ENCODE assay signal across 28 mouse cellular contexts in genomic region chr9:77385611-77386010, GRCm38 (mm10). TPM values are rescaled to one million over a fixed set of nuclear protein-coding genes. Genes with fewer than 3 reads are reported as not detected.
A peak's percentile ranks its signal among the peaks of the same experiment; 100 is the strongest.
DNase-seq lines count a peak whose midpoint lies in the region; ATAC-seq lines count a peak whose summit lies in the region.
"Had no signal": no experiment of that assay in that cellular context is flagged by ENCODE, and none has a peak within 500 bp of the region (broad histone marks: within the 10 kb centered on the region; RNA-seq: fewer than 3 reads in every experiment).

No protein-coding gene starts in this region.

- H3K4me2 ChIP-seq in heart, embryonic 14.5 days (ENCODE audit: low read length): peak overlapping the region; percentile 63
- H3K4me2 ChIP-seq in midbrain, embryonic 11.5 days: no peak overlapping the region
- no peak overlapping the region for H3K4me2 ChIP-seq in midbrain, embryonic 15.5 days
- H3K4me2 ChIP-seq: forebrain, embryonic 15.5 days; hindbrain, embryonic 15.5 days; liver, embryonic 11.5 days; midbrain, embryonic 12.5 days had no signal

- no peaks in the 10 kb centered on the region for H3K27me3 ChIP-seq in heart, embryonic 14.5 days (ENCODE audit: control insufficient read depth, insufficient read depth, low read length)
- no peaks in the 10 kb centered on the region for H3K27me3 ChIP-seq in midbrain, embryonic 11.5 days (ENCODE audit: control insufficient read depth, insufficient read depth, low read length)
- no peaks in the 10 kb centered on the region for H3K27me3 ChIP-seq in midbrain, embryonic 15.5 days (replicated peaks)
- H3K27me3 ChIP-seq: forebrain, embryonic 15.5 days; hindbrain, embryonic 15.5 days; midbrain, embryonic 12.5 days had no signal

- peak overlapping the region; percentile 44; the same call in 1 of the 2 replicates for H3K9ac ChIP-seq in heart, embryonic 14.5 days (ENCODE audit: low read length)
- no peak overlapping the region for H3K9ac ChIP-seq in midbrain, embryonic 11.5 days (ENCODE audit: low read length)
- H3K9ac ChIP-seq in midbrain, embryonic 15.5 days: no peak overlapping the region
- H3K9ac ChIP-seq: forebrain, embryonic 15.5 days; hindbrain, embryonic 15.5 days; liver, postnatal 0 days; midbrain, embryonic 12.5 days had no signal

- H3K4me3 ChIP-seq in heart, embryonic 14.5 days (ENCODE audit: control insufficient read depth in 1 of 2, insufficient read depth in 1 of 2, low read depth in 1 of 2, low read length in 2 of 2): peak overlapping the region; percentile 20 to 26; a peak in 3 of 4 replicates
- no peak overlapping the region for H3K4me3 ChIP-seq in midbrain, embryonic 11.5 days (ENCODE audit: low read depth, low read length)
- no peak overlapping the region for H3K4me3 ChIP-seq in midbrain, embryonic 15.5 days
- H3K4me3 ChIP-seq: embryonic facial prominence, embryonic 10.5 days; forebrain, embryonic 15.5 days; hindbrain, embryonic 15.5 days; midbrain, embryonic 12.5 days had no signal

- 0 out of 2 replicates have a peak, but pooled peaks have one; percentile 15 for ATAC-seq in heart, embryonic 14.5 days (ENCODE audit: insufficient number of reproducible peaks, insufficient read depth, low FRiP score, low read depth)
- ATAC-seq in midbrain, embryonic 11.5 days (ENCODE audit: low FRiP score): no peak
- no peak for ATAC-seq in midbrain, embryonic 15.5 days (replicated peaks)
- ATAC-seq: activated CD4-positive, CD25-positive, alpha-beta regulatory T cell, adult 4 months; forebrain, embryonic 15.5 days; liver, postnatal 0 days had no signal

- H3K36me3 ChIP-seq in heart, embryonic 14.5 days (ENCODE audit: control insufficient read depth, insufficient read depth, low read length): no peaks in the 10 kb centered on the region
- no peaks in the 10 kb centered on the region for H3K36me3 ChIP-seq in midbrain, embryonic 11.5 days (ENCODE audit: control insufficient read depth, insufficient read depth, low read length)
- H3K36me3 ChIP-seq in midbrain, embryonic 15.5 days (replicated peaks): no peaks in the 10 kb centered on the region
- H3K36me3 ChIP-seq: embryonic facial prominence, embryonic 10.5 days; forebrain, embryonic 15.5 days; hindbrain, embryonic 15.5 days; midbrain, embryonic 12.5 days had no signal

- DNase-seq in gastrocnemius, postnatal 10 days: peak; percentile 10
- DNase-seq in gastrocnemius, postnatal 14 days: no peak
- DNase-seq in heart, adult 8-10 months (ENCODE audit: low spot score): no peak
- peak; percentile 59 for DNase-seq in midbrain, embryonic 11.5 days (ENCODE audit: low spot score, missing footprints)
- DNase-seq in testis, postnatal 10 days (ENCODE audit: low spot score): peak; percentile 40
- no peak for DNase-seq in retina, postnatal 1 day
- DNase-seq: adrenal gland, postnatal 14 days; cerebellum, adult 2 months; gastrocnemius, postnatal 25 days; kidney, adult 11 months; kidney, postnatal 4 days; liver, postnatal 0 days; lung, postnatal 14 days; thymus, adult 18-20 months; thymus, postnatal 36 days had no signal

- WGBS in heart, embryonic 14.5 days: 48% methylated on average over 12 of the region's 12 CpGs
- WGBS in midbrain, embryonic 11.5 days: 91% methylated on average over 12 of the region's 12 CpGs
- 90% methylated on average over 12 of the region's 12 CpGs for WGBS in midbrain, embryonic 15.5 days

- intact Hi-C loops in gastrocnemius, postnatal 14 days (cut with DNase I; ENCODE audit: low total_unique reads): no loop called here

- no peaks in the 10 kb centered on the region for H3K9me3 ChIP-seq in heart, embryonic 14.5 days (ENCODE audit: control insufficient read depth, low read length)
- no peaks in the 10 kb centered on the region for H3K9me3 ChIP-seq in midbrain, embryonic 11.5 days (ENCODE audit: control insufficient read depth, low read length)
- no peaks in the 10 kb centered on the region for H3K9me3 ChIP-seq in midbrain, embryonic 15.5 days
- H3K9me3 ChIP-seq: embryonic facial prominence, embryonic 10.5 days; forebrain, embryonic 15.5 days; hindbrain, embryonic 15.5 days; midbrain, embryonic 12.5 days had no signal

- H3K4me1 ChIP-seq in heart, embryonic 14.5 days (ENCODE audit: control insufficient read depth in 2 of 2, insufficient read depth in 2 of 2, low read length in 2 of 2): peaks cover 5 to 6% of the 10 kb centered on the region in 2 experiments; a peak in 2 of 4 replicates
- H3K4me1 ChIP-seq in midbrain, embryonic 11.5 days (ENCODE audit: control insufficient read depth, insufficient read depth, low read length): no peaks in the 10 kb centered on the region
- no peaks in the 10 kb centered on the region for H3K4me1 ChIP-seq in midbrain, embryonic 15.5 days
- H3K4me1 ChIP-seq: forebrain, embryonic 15.5 days; hindbrain, embryonic 15.5 days; midbrain, embryonic 12.5 days had no signal

- peak overlapping the region; percentile 57 to 59; a peak in 3 of 4 replicates for H3K27ac ChIP-seq in heart, embryonic 14.5 days (replicated peaks in 1 of 2; ENCODE audit: control insufficient read depth in 1 of 2, insufficient read depth in 1 of 2, low read depth in 2 of 2, low read length in 2 of 2)
- no peak overlapping the region for H3K27ac ChIP-seq in midbrain, embryonic 11.5 days (ENCODE audit: low read depth, low read length)
- no peak overlapping the region for H3K27ac ChIP-seq in midbrain, embryonic 15.5 days
- H3K27ac ChIP-seq: embryonic facial prominence, embryonic 10.5 days; forebrain, embryonic 15.5 days; hindbrain, embryonic 15.5 days; midbrain, embryonic 12.5 days had no signal

RNA-seq across cellular contexts. Expression of gene Mlip, which starts 32.8 kb away (rescaled TPM):
- 100 to 1,000 TPM; 102 to 111 TPM for total RNA-seq in gastrocnemius, postnatal 10 days (2021)
- total RNA-seq in gastrocnemius, postnatal 14 days (2021): 100 to 1,000 TPM; 103 to 105 TPM
- 109 and 113 TPM in 2 replicates for polyA plus RNA-seq in heart, embryonic 14.5 days (2014; fragmentation: Nextera tagmentation; extraction: Ambion mirVana)
- 100 to 1,000 TPM; 140 to 171 (median 168) TPM for total RNA-seq in heart, adult 8-10 months (2022)
- 0.63 TPM in 1 of 2 replicates, not detected in the other for polyA plus RNA-seq in midbrain, embryonic 11.5 days (2014; fragmentation: Nextera tagmentation; extraction: Ambion mirVana)
- 0.56 and 1.4 TPM in 2 replicates for polyA plus RNA-seq in midbrain, embryonic 15.5 days (2015; fragmentation: Nextera tagmentation; extraction: Ambion mirVana)
- total RNA-seq: hematopoietic stem cell, adult 5-6 weeks; megakaryocyte progenitor cell, adult 5-6 weeks; monocyte, adult 5-6 weeks had no signal
- polyA plus RNA-seq: liver, postnatal 0 days; neural tube, embryonic 11.5 days; spleen, adult 2 months had no signal

Comparison
In these comparisons a context has a peak if more than half of its experiments do, and no peak if none do; other contexts are left out.
1. DNase-seq: peak in gastrocnemius, postnatal 10 days (single experiment), midbrain, embryonic 11.5 days (single experiment) and testis, postnatal 10 days (single experiment); none in gastrocnemius, postnatal 14 days (single experiment), heart, adult 8-10 months (single experiment) and retina, postnatal 1 day (single experiment).
2. H3K27ac ChIP-seq: peak in heart, embryonic 14.5 days (2 of 2); none in midbrain, embryonic 11.5 days (single experiment) and midbrain, embryonic 15.5 days (single experiment).
3. H3K4me3 ChIP-seq: peak in heart, embryonic 14.5 days (2 of 2); none in midbrain, embryonic 11.5 days (single experiment) and midbrain, embryonic 15.5 days (single experiment).